Mouse (Mus musculus): ENCODE results near the gene Alg10b. TPM values are rescaled to one million over a fixed set of nuclear protein-coding genes. Genes with fewer than 3 reads are reported as not detected.
"Not testable (repeated sequence)": the region's sequence is repeated elsewhere in the genome, so short reads cannot be mapped to it uniquely, and the experiment has no call there.

The Alg10b gene
- 13.3 to 26.5 TPM (median 17.4 TPM) in 3 replicates for total RNA-seq (2017)

DNA sequence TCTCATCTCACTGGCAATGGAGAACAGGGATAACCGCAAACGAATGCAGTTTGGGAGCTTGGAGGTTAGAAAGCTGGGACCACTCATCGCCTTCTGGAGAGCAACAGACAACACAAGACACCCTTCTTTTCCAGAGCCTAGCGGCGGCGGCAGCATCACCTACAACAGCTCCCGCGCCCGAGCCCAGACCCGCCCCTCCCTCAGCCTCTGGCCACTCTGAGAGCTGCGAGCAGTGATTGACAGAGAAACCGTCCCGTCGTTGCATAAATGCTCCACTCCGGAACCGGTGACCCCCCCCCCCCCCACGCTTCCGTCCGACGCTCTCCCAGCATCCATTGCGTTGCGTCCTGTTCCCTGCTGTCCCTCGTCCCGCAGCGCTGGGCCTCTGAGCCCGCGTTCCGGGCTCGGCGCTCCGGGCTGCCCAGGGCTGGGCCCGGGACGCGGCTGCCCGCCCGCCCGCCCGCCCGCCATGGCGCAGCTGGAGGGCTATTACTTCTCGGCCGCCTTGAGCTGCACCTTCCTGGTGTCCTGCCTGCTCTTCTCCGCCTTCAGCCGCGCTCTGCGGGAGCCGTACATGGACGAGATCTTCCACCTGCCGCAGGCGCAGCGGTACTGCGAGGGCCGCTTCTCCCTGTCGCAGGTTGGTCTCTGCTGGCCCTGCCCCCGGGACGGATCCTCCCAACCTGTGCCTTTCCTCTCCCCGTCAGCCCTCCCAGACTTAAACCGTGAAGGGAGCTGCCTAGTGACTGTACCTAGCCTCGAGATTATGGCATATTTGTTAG, at the start of gene Alg10b:
Gene Alg10b, plus strand, starts transcription at position 343 of the 782 bp plus-strand sequence.
- ATAC-seq (replicated peaks; ENCODE audit: insufficient number of reproducible peaks, low FRiP score, low TSS enrichment, poor library complexity, severe bottlenecking), result peak; percentile 96

DNA sequence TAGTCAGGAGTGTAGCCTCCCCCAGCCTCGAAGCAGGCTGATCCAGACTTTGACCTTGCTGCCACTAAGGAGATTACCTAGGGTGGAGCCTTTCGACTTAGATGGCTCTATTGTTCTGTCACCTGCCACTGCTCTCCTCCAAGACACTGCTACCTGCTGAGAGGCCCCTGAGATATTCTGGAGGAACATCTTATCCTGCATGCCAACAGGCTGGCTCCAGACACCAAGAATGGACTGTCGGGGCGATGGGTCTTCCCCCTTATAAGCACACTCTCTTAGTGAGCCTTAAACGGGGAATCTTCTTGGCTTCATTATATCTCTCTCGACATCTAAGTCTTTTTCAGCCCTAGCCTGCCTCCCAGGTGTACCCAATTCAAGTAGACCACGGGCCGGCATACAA, 41.0 kb upstream of the Alg10b start:
- ATAC-seq (replicated peaks; ENCODE audit: insufficient number of reproducible peaks, low FRiP score, low TSS enrichment, poor library complexity, severe bottlenecking), result not testable (repeated sequence)

DNA sequence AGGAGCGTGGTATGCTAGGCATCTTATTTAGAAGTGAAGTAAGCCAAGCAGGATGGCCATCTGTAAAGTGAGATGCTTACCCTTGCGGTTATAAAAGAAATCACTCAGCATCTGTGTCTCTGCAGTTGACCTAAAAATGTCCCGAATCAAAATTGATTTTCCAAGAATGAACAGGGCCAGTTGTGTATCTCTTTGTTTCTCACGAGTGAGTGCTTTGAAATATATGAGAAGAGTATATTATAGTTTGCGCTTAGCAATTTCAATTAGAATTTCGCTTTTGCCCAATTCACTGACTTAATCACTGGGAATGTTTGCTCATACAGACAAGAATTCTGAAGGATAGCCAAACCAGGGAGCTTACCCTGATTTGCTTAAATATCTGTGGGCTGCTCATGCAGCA, 40.6 kb upstream of the Alg10b start:
- ATAC-seq (replicated peaks; ENCODE audit: insufficient number of reproducible peaks, low FRiP score, low TSS enrichment, poor library complexity, severe bottlenecking), result no peak

DNA sequence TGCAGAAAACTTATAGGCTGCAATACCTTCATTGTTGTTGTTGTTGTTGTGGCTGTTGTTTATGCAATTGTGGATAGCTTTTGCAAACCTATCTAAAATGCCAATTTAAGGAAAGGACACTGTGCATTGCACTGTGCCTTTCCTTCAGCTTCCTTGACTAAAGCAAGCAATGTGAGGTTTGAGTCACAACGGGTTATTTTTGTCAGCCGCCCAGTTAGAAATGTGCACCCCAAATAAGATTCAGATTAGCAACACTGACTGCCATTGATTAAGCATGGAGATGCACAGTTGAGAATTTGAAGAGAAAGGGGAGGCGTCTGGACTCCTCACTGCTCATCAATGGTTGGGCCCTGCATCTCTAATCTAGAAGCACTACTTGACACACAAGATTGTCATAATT, 39.4 kb upstream of the Alg10b start:
- no peak for ATAC-seq (replicated peaks; ENCODE audit: insufficient number of reproducible peaks, low FRiP score, low TSS enrichment, poor library complexity, severe bottlenecking)

DNA sequence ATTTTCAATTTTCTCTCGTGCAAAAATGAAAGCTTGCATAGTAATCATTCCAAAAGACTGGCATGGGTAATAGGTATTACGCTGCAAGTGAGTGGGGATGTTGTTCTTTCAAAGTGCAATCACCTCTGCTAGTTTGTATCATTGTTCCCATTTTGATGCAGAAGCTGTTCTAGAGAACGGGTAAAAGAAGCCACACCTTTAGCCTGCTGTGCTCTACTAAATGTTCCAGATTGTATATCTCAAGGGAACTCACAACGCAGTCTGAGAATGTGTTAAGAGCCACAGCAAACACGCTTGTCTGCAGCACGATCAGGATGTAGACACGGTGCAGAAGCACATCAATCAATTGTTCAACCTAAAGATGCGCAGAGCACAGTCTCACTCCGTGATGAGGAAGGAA, 34.6 kb upstream of the Alg10b start:
- ATAC-seq (replicated peaks; ENCODE audit: insufficient number of reproducible peaks, low FRiP score, low TSS enrichment, poor library complexity, severe bottlenecking), result no peak

DNA sequence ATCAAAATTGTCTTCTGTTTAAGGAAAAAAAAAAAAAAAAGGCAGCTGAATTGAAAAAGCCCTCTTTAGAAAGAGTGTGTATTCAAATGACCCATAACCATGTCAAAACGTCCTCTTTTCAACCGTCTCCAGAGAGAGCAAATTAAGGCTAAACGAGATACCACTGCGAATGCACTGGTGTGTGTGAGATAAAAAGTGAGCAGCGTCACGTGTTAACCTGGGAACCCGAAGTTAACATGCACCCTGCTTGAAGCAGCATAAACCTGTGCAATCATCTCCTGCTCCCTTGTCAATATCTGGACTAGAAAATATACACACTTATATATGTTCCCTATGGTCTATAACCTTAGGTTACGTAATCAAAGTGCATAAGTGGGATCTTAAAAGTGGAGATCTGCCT, 10.2 kb upstream of the Alg10b start:
- ATAC-seq (replicated peaks; ENCODE audit: insufficient number of reproducible peaks, low FRiP score, low TSS enrichment, poor library complexity, severe bottlenecking), result no peak

DNA sequence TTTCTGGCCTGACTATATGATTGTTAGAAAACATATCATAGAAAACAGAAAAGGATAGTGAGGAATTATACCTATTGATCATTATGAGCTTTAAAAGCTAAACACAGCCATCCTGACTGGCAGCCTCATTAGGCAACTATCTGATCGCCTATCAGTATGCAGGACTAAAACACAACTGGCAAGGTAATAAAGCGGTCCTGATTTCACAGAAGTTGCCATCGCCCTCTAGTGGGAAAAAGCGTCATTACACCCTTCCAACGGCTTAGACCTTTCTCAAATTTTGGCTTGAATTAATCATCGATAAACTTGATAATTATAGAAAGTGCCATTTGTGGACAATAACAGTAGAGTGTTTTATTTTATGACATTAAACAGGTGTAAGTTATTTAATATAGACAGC, 9.2 kb upstream of the Alg10b start:
- ATAC-seq (replicated peaks; ENCODE audit: insufficient number of reproducible peaks, low FRiP score, low TSS enrichment, poor library complexity, severe bottlenecking), result no peak

DNA sequence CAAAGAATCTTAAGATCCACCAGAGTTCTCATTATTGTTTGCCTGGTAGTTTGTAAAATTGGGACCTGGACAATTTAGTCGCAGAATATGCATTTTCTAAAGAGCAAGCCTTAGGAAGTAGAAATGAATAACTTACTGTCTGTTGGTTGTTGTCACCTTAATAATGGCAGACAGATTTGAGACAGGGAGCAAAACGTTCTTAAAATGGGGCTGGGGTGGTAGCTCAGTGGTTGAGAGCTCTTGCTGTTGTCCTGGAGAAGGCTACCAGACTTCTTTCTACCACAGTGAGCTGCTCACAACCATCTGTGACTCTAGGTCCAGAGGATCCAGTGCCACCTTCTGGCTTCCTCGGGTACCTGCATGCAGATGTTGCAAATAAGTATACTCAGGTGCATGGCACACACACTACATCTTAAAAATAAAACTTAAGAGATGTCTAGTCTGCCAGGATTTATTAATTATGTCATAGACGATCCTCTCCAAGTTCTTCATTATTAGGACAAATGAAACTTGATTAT, 1.0 kb downstream of the Alg10b start:
- ATAC-seq (replicated peaks; ENCODE audit: insufficient number of reproducible peaks, low FRiP score, low TSS enrichment, poor library complexity, severe bottlenecking), result no peak

DNA sequence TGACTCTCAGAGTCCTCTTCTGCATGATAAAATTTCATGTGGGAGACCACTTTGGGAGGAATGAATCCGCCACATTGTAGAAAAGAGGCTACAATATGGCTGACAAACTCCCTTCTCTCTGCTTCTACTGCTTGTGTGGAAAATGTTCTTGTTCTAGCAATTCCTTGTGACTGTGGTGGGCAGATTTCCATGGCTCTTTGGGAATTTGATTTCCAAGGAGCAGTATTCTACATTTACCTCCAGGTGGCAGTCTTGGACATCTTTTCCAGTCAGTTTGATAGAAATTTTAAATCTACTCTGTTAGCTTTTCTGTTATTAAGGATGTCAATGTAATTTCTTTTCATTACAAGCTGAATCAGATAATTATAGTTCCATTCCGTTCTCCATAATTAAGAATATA, 13.5 kb downstream of the Alg10b start:
- ATAC-seq (replicated peaks; ENCODE audit: insufficient number of reproducible peaks, low FRiP score, low TSS enrichment, poor library complexity, severe bottlenecking), result no peak

DNA sequence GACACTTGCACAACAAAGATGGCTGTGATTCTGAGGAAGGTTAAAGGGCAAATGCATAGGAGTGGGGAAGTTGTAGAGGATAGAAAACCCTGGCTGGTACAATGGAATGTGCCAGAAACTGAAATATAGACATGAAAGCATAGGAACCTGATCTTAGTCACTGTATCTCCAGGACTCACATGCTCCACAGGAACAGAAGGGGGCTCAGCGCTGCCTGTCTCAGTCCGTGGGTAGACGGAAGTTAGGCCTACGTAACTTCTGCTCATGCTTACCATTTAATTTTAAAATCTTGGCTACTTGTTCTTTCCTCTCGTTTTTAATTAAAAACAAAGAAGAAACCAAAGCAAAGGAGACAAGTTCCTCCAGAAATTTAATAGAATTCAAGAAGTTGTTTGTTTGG, 20.0 kb downstream of the Alg10b start:
- no peak for ATAC-seq (replicated peaks; ENCODE audit: insufficient number of reproducible peaks, low FRiP score, low TSS enrichment, poor library complexity, severe bottlenecking)

DNA sequence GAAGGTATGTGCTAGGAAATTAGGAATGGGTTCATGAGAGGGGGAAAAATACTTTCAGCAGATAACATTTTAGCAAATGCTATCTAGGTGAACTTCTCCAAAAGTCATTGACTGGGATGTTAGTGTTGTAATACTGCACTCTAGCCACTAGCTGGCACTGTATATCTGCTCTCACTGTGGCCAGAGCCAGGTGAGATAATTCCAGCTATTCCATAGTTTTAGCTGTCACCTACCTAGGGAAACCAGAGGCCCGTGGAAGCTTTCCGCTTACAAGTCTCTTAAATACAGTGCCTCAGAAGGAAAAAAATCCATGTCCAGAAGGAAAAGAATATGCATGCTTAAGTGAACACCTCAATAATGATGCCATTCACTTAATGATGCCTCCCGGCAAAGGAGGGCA, 25.6 kb downstream of the Alg10b start:
- no peak for ATAC-seq (replicated peaks; ENCODE audit: insufficient number of reproducible peaks, low FRiP score, low TSS enrichment, poor library complexity, severe bottlenecking)

DNA sequence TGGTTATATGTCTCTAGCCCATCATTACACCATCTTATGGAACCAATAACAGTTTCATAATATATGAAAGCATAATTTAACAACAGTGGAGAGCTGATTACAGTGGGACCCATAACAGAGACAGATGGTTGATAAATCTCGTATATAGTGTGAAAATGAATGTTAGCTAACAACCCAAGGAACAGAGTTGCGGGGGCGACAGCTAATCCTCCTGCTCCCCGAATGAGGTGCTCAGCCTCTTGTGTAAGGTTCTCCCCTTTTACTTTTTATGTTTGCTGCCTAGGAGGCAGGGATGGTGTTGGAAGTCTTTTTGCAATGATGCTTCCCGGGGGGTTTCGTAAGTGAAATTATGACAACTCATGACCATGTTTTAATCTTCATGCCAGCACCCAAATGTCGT, 58.8 kb downstream of the Alg10b start:
- ATAC-seq (replicated peaks; ENCODE audit: insufficient number of reproducible peaks, low FRiP score, low TSS enrichment, poor library complexity, severe bottlenecking), result no peak

Data from monocyte, adult 5-6 weeks (primary cell).